Mouse (Mus musculus) frontal cortex, postnatal 36 days (tissue): Measurements from ENCODE around the gene Scamp2.

Experiments
- DNase-seq, 2 experiments: peaks; one replicate each; pipeline ENCODE4 v3.0.0; 2022; ENCODE audit warnings: low spot score in 2 of 2

Gene Scamp2

GRCm38 (mm10) chr9:57627892-57628291 is 67.1 kb downstream of the Scamp2 start:
- no peak for DNase-seq

- DNase-seq, result no peak
These were observed 68.0 kb downstream of the Scamp2 start for GRCm38 (mm10) chr9:57628717-57629116.

- DNase-seq, result peak; percentile 79
These were observed 68.6 kb downstream of the Scamp2 start for GRCm38 (mm10) chr9:57629118-57629874.

- peak in 1 of 2 experiments; percentile 57 for DNase-seq
These were observed 72.8 kb downstream of the Scamp2 start for GRCm38 (mm10) chr9:57633481-57634024.

- no peak for DNase-seq
These were observed 76.5 kb downstream of the Scamp2 start for GRCm38 (mm10) chr9:57637272-57637671.

GRCm38 (mm10) chr9:57637741-57638322 is 77.1 kb downstream of the Scamp2 start:
- no peak for DNase-seq
